Mouse (Mus musculus) cerebellum, adult (tissue): ENCODE measurements around the gene Zmynd15.
A peak's percentile ranks its signal among the peaks of the same experiment; 100 is the strongest.

Experiments
- ATAC-seq: cut with Nextera tagmentation; 2 replicates; pipeline ENCODE4 v1.9.2; 2017; ENCODE audit warnings: mild to moderate bottlenecking, moderate library complexity, mixed read lengths; ENCODE audit not compliant: insufficient number of reproducible peaks, low FRiP score, low TSS enrichment

Gene Zmynd15

GRCm38 (mm10) chr11:70499566-70500475 is 40.6 kb downstream of the Zmynd15 start:
- ATAC-seq, result no peak

DNA sequence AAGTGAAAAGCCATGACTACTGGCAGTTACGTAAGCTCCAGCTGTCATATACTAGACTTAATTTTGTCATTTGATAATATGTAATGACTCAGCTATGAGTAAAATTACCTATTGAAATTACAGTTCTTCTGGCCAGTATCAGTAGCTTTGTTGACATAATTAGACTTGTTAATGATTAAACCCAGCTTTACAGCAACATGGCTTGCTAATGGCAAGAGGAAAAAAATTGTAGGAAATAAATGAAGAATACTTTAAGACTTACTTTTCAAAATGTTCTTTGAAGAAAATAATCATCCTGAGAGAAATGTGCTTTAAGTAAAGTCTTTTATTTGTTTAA is 41.2 kb downstream of the Zmynd15 start:
- ATAC-seq, result no peak

GRCm38 (mm10) chr11:70502018-70502417 is 42.8 kb downstream of the Zmynd15 start:
- ATAC-seq, result no peak

DNA sequence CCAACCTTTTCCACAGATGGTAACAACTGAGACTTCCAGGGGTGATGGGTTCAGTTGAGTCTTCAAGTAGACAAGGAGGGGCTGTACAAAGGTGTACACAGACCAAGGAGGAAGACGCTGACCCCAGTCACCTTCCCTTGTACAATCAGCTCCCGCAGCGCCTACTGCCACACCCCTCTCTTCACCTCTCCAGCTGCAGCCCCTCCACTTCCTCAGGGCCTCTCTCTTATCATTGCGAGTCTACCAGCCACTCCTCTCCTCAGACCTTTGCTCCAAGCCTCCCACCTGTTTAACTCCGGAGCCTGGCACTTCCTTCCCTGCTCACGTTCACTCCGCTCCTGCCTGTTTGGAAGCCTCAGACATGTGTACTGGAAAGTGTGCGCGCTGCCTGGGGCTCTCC is 45.7 kb downstream of the Zmynd15 start, which contains the start of gene Tm4sf5:
Tm4sf5 (plus strand) TSS at position 275 of the 400 bp plus-strand sequence.
- ATAC-seq, result no peak

DNA sequence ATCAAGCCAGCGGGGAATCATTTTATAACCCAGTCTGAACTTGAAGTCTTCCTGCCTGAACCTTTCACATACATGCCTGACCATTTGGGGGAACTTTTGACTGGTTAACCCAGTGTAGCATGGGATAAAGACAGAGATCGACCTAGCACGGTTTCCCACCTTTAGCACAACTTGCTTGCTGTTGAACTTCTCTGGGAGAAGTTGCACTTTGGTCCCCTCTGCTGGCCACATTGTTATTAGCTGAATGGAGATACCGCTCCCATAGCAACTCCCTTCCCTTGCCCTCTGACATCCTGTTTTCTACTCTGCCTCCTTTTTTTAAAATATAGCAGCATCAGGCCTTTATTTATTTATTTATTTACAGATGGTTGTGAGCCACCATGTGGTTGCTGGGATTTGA is 47.2 kb downstream of the Zmynd15 start:
- ATAC-seq, result no peak

DNA sequence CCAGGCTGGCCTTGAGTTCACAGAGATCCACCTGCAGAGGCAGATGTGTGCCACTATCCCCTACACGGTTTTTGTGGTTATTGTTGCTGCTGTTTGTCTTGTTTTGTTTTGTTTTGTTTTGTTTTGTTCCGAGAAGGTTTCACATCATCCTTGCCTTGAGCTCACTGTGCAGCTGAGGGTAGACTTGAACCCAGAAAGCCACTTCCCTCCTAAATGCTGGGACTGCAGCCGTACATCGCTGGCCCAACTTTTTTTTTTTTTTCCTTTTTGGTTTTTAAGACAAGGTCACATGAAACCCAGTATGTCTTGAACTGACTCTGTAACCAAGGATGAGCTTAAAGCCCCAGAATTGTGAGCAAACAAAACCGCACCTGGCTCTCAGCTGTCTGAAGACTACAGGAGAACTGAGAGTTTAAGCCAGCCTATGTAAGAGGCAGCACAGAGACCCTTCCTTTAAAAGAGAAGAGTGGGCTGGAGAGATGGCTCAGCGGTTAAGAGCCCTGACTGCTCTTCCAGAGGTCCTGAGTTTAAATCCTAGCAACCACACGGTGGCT is 47.8 kb downstream of the Zmynd15 start:
- no peak for ATAC-seq

DNA sequence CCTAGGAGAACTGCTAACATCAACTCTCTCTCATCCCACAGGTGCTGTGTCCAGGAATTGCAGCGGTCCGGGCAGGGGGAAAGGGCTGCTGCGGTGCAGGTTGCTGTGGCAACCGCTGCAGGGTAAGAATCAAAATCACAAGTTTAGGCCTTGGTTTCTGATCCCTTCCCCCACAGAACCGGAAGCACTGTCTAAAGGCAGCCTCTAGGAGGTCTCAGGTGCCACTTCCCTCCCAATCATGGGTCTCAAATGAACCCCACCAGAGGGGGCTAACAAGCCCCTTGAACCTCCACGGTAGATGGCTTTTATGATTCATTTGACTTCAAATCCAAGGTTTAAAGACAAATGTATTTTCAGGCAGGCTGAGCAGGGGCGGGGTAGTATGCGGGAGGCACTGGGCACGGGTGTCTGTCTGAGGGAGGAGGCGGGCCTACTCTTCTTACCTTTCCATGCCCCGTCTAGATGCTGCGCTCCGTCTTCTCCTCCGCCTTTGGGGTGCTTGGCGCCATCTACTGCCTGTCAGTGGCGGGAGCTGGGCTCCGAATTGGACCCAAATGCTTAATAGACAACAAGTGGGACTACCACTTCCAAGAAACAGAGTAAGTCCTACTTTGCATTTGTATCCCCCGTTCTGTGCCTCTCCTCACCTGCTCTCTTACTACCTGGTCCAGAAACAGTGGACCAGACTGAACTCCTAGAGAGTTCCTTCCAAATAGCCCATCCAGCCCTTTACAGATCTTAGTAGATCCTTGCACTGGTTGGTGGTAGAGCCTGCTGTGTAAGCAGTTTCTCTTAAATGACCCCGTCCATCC is 50.7 kb downstream of the Zmynd15 start:
- ATAC-seq, result peak; percentile 61; the same call in 1 of the 2 replicates

GRCm38 (mm10) chr11:70511242-70511641 is 52.0 kb downstream of the Zmynd15 start:
- ATAC-seq, result no peak

- no peak for ATAC-seq
Observed at GRCm38 (mm10) chr11:70511825-70512224, 52.6 kb downstream of the Zmynd15 start.

DNA sequence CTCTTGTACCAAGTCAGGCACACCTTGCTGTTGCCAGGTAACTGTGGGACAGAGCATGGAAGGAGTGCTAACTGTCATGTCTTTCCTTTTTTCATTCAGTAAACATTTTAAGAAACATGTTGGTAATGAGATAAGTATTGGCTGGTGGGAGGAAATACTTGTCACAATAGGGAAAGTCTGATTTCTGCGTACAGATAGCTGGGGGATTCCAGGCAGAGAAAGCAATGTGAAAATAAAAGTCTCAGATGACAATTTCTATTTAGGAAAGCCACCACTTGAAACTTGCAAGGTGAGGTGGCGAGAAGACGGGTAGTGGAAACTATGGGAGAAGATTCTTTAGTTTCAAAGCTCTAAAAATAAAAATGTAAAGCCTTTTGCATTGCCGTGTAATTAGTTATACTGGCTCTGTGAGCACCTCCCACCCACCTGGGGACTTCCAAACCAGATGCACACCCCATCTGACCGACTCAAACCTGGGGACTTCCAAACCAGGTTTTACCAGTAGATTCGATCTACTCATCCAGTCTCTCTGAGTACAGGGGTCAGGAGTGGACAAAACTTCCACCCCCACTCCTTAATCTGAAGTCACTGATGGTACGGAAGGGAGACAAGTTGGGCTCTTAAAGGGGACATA is 53.6 kb downstream of the Zmynd15 start:
- ATAC-seq, result no peak

DNA sequence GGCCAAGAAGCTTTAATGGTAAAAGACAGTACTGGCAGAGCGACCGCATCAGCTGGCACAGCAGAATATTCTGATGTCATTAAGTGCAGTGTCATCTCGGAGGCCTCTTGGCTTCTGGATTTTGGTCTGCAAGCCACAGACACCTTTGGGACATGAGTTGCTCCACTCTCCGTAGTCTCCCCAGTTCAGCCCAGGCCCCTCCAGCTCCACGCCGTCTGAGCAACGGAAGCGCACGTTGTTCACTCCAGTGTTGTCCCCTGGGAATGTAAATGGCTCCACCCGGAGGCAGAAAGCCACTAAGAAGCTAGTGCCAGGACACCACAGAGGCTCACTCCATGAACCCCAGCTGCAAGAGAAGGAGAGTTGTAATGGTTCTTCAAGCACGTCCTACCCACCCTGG is 54.3 kb downstream of the Zmynd15 start:
- no peak for ATAC-seq

GRCm38 (mm10) chr11:70514288-70514687 is 55.1 kb downstream of the Zmynd15 start, which contains the start of gene Vmo1:
Gene Vmo1 (minus strand): TSS chr11:70514616.
- ATAC-seq, result no peak
